Mouse (Mus musculus): ENCODE data around the gene Slc9c1. TPM values are rescaled to one million over a fixed set of nuclear protein-coding genes. Genes with fewer than 3 reads are reported as not detected.

Gene Slc9c1
- polyA plus RNA-seq, 1 experiment from 2014 or later, result not detected

DNA sequence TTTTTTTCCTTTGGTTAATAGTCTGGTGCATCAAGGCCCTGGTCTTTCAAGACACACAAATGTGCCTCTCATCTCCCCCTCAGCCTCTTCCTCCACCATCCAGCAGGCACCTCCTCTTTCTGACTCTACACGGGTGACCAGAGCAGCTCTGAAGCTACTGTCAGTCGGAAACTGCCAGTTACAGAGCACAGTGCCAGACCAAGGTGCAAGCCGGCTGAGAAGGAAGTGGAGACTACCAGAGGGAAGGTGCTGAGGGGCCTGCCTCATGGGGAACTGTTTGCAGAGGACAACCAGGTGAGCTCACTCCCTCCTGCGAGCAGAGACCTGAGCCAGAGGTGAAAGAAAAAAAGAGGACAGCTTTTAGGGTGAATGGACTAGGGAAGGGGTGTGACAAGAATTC, 75.2 kb downstream of the Slc9c1 start, which contains the start of gene Gcsam:
Gene Gcsam (plus strand): TSS at position 114 of the 400 bp plus-strand sequence.
- H3K9ac ChIP-seq (ENCODE audit: low read depth, low read length), result no peak within 1 kb of the TSS
- 69% methylated on average over 4 of the region's 4 CpGs for whole genome bisulfite sequencing
- no peaks in the 10 kb centered on the region for H3K36me3 ChIP-seq (ENCODE audit: control insufficient read depth, insufficient read depth, low read length)
- ATAC-seq (ENCODE audit: low read depth), result no peak
- no peak within 1 kb of the TSS for H3K4me2 ChIP-seq (ENCODE audit: low read depth, low read length)
- no peaks in the 10 kb centered on the region for H3K27me3 ChIP-seq (replicated peaks; ENCODE audit: control insufficient read depth, insufficient read depth, low read length)
- no peaks in the 10 kb centered on the region for H3K9me3 ChIP-seq (ENCODE audit: control insufficient read depth, low read length)
- H3K27ac ChIP-seq (replicated peaks; ENCODE audit: low read depth, low read length), result no peak within 1 kb of the TSS
- H3K4me3 ChIP-seq (ENCODE audit: low read depth, low read length), result no peak within 1 kb of the TSS
- no peak for DNase-seq (ENCODE audit: low spot score)
- no peaks in the 10 kb centered on the region for H3K4me1 ChIP-seq (ENCODE audit: control insufficient read depth, insufficient read depth, low read length)

GRCm38 (mm10) chr16:45613247-45613646, 78.1 kb downstream of the Slc9c1 start:
- 73% methylated on average over 2 of the region's 2 CpGs for WGBS
- Histone ChIP-seq H3K27me3 (replicated peaks; ENCODE audit: control insufficient read depth, insufficient read depth, low read length) (no peaks in the 10 kb centered on the region), H3K4me2 (ENCODE audit: low read depth, low read length) (no peak overlapping the region), H3K9ac (ENCODE audit: low read depth, low read length) (no peak overlapping the region), H3K9me3 (ENCODE audit: control insufficient read depth, low read length) (no peaks in the 10 kb centered on the region), H3K36me3 (ENCODE audit: control insufficient read depth, insufficient read depth, low read length) (no peaks in the 10 kb centered on the region), H3K27ac (replicated peaks; ENCODE audit: low read depth, low read length) (no peak overlapping the region), H3K4me3 (ENCODE audit: low read depth, low read length) (no peak overlapping the region), H3K4me1 (ENCODE audit: control insufficient read depth, insufficient read depth, low read length) (no peaks in the 10 kb centered on the region)
- ATAC-seq (ENCODE audit: low read depth) (peak; percentile 18; the same call in 1 of the 2 replicates), DNase-seq (ENCODE audit: low spot score) (no peak)

DNA sequence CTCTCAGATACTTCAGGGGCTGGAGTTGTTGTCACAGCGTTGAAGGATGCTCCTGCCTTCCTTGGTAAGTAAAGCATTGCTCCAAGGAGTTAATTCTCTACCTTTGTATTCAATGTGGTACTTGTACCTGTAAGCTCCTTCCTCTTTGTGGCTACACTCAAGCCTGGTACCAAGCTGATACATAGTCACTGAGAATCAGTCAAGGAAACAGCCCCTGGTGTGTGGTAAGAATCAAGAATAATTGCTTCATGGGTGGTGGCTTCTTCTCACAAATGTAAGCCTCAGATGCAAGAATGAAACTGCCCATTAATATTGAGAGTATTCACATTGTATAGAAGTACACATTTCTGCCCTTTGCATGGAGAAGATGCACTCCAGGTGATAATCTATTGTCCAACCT, 80.8 kb downstream of the Slc9c1 start:
- no peaks in the 10 kb centered on the region for H3K4me1 ChIP-seq (ENCODE audit: control insufficient read depth, insufficient read depth, low read length)
- no peak overlapping the region for H3K4me2 ChIP-seq (ENCODE audit: low read depth, low read length)
- WGBS, result 93% methylated on average over 1 of the region's 1 CpGs
- no peak for DNase-seq (ENCODE audit: low spot score)
- no peaks in the 10 kb centered on the region for H3K27me3 ChIP-seq (replicated peaks; ENCODE audit: control insufficient read depth, insufficient read depth, low read length)
- H3K9ac ChIP-seq (ENCODE audit: low read depth, low read length), result no peak overlapping the region
- no peaks in the 10 kb centered on the region for H3K36me3 ChIP-seq (ENCODE audit: control insufficient read depth, insufficient read depth, low read length)
- ATAC-seq (ENCODE audit: low read depth), result no peak
- no peak overlapping the region for H3K27ac ChIP-seq (replicated peaks; ENCODE audit: low read depth, low read length)
- H3K9me3 ChIP-seq (ENCODE audit: control insufficient read depth, low read length), result no peaks in the 10 kb centered on the region
- H3K4me3 ChIP-seq (ENCODE audit: low read depth, low read length), result no peak overlapping the region

- Histone ChIP-seq H3K36me3 (ENCODE audit: control insufficient read depth, insufficient read depth, low read length) (no peaks in the 10 kb centered on the region), H3K27me3 (replicated peaks; ENCODE audit: control insufficient read depth, insufficient read depth, low read length) (no peaks in the 10 kb centered on the region), H3K9me3 (ENCODE audit: control insufficient read depth, low read length) (no peaks in the 10 kb centered on the region), H3K9ac (ENCODE audit: low read depth, low read length) (no peak overlapping the region), H3K4me2 (ENCODE audit: low read depth, low read length) (no peak overlapping the region), H3K4me1 (ENCODE audit: control insufficient read depth, insufficient read depth, low read length) (no peaks in the 10 kb centered on the region), H3K4me3 (ENCODE audit: low read depth, low read length) (no peak overlapping the region), H3K27ac (replicated peaks; ENCODE audit: low read depth, low read length) (no peak overlapping the region)
- 81% methylated on average over 8 of the region's 8 CpGs for WGBS
- DNase-seq (ENCODE audit: low spot score), result no peak
- no peak for ATAC-seq (ENCODE audit: low read depth)
Measured at GRCm38 (mm10) chr16:45619751-45620375, 84.8 kb downstream of the Slc9c1 start.

DNA sequence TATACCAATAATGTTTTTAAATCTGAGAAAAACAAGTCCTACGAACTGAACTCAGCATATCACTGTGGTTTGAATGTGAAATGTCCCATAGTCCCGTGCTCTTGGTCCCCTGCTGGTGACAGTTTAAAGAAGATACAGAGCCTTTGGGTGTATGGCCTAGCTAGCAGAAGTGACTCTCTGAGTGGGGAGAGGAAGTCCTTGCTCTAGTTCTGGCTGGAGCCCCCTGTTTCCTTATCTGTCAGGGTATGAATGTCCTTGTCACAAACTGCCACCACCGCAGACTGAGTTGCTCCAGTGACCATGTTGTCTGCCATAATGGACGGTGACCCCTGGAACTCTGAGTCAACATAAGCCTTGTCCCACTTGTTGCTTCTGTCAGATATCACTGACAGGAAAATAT, 88.1 kb downstream of the Slc9c1 start:
- no peaks in the 10 kb centered on the region for H3K36me3 ChIP-seq (ENCODE audit: control insufficient read depth, insufficient read depth, low read length)
- H3K27me3 ChIP-seq (replicated peaks; ENCODE audit: control insufficient read depth, insufficient read depth, low read length), result no peaks in the 10 kb centered on the region
- no peaks in the 10 kb centered on the region for H3K4me1 ChIP-seq (ENCODE audit: control insufficient read depth, insufficient read depth, low read length)
- H3K27ac ChIP-seq (replicated peaks; ENCODE audit: low read depth, low read length), result no peak overlapping the region
- no peak for DNase-seq (ENCODE audit: low spot score)
- no peak overlapping the region for H3K4me3 ChIP-seq (ENCODE audit: low read depth, low read length)
- H3K9ac ChIP-seq (ENCODE audit: low read depth, low read length), result no peak overlapping the region
- WGBS, result 89% methylated on average over 4 of the region's 4 CpGs
- H3K9me3 ChIP-seq (ENCODE audit: control insufficient read depth, low read length), result no peaks in the 10 kb centered on the region
- no peak overlapping the region for H3K4me2 ChIP-seq (ENCODE audit: low read depth, low read length)
- ATAC-seq (ENCODE audit: low read depth), result no peak

- WGBS, result 79% methylated on average over 2 of the region's 2 CpGs
- H3K27me3 ChIP-seq (replicated peaks; ENCODE audit: control insufficient read depth, insufficient read depth, low read length), result no peaks in the 10 kb centered on the region
- H3K9me3 ChIP-seq (ENCODE audit: control insufficient read depth, low read length), result no peaks in the 10 kb centered on the region
- no peak overlapping the region for H3K9ac ChIP-seq (ENCODE audit: low read depth, low read length)
- H3K27ac ChIP-seq (replicated peaks; ENCODE audit: low read depth, low read length), result no peak overlapping the region
- H3K4me3 ChIP-seq (ENCODE audit: low read depth, low read length), result no peak overlapping the region
- no peak for ATAC-seq (ENCODE audit: low read depth)
- no peak overlapping the region for H3K4me2 ChIP-seq (ENCODE audit: low read depth, low read length)
- no peaks in the 10 kb centered on the region for H3K4me1 ChIP-seq (ENCODE audit: control insufficient read depth, insufficient read depth, low read length)
- no peak for DNase-seq (ENCODE audit: low spot score)
- no peaks in the 10 kb centered on the region for H3K36me3 ChIP-seq (ENCODE audit: control insufficient read depth, insufficient read depth, low read length)
Measured at GRCm38 (mm10) chr16:45624791-45625190, 89.7 kb downstream of the Slc9c1 start.

- 73% methylated on average over 2 of the region's 2 CpGs for WGBS
- no peak overlapping the region for H3K4me3 ChIP-seq (ENCODE audit: low read depth, low read length)
- no peaks in the 10 kb centered on the region for H3K27me3 ChIP-seq (replicated peaks; ENCODE audit: control insufficient read depth, insufficient read depth, low read length)
- no peaks in the 10 kb centered on the region for H3K9me3 ChIP-seq (ENCODE audit: control insufficient read depth, low read length)
- DNase-seq (ENCODE audit: low spot score) (no peak), ATAC-seq (ENCODE audit: low read depth) (no peak)
- no peaks in the 10 kb centered on the region for H3K4me1 ChIP-seq (ENCODE audit: control insufficient read depth, insufficient read depth, low read length)
- no peak overlapping the region for H3K9ac ChIP-seq (ENCODE audit: low read depth, low read length)
- no peaks in the 10 kb centered on the region for H3K36me3 ChIP-seq (ENCODE audit: control insufficient read depth, insufficient read depth, low read length)
- no peak overlapping the region for H3K27ac ChIP-seq (replicated peaks; ENCODE audit: low read depth, low read length)
- no peak overlapping the region for H3K4me2 ChIP-seq (ENCODE audit: low read depth, low read length)
Measured at GRCm38 (mm10) chr16:45625342-45625741, 90.2 kb downstream of the Slc9c1 start.

DNA sequence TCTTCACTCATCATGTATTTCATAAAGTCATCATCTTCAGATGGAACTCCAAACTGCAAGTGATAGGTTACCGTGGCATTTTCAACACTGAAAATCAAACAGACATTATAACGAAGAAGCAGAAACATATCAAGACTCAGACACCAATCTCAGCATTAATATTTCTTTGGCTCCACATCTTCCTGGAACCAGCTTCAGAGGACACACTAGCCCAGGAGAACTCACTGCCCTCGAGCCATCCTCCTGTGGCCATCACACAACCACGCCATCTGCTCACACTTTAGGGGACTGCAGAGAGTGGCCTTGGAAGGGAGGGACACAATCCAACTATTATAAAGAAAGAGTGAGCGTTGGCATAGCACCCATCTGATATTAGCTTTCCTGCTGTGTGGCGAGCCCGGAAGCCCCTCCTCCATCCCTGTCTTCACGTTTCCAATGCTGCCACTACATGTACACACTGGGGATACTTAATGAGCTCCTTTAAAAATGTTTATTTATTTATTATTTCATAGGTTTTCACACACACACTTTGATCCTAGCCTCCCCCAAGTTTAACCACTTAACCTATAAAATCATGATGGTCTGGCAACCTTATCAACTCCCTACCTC, 94.5 kb downstream of the Slc9c1 start:
- H3K36me3 ChIP-seq (ENCODE audit: control insufficient read depth, insufficient read depth, low read length), result no peaks in the 10 kb centered on the region
- no peaks in the 10 kb centered on the region for H3K4me1 ChIP-seq (ENCODE audit: control insufficient read depth, insufficient read depth, low read length)
- no peak overlapping the region for H3K9ac ChIP-seq (ENCODE audit: low read depth, low read length)
- H3K4me3 ChIP-seq (ENCODE audit: low read depth, low read length), result no peak overlapping the region
- 77% methylated on average over 8 of the region's 8 CpGs for WGBS
- no peaks in the 10 kb centered on the region for H3K27me3 ChIP-seq (replicated peaks; ENCODE audit: control insufficient read depth, insufficient read depth, low read length)
- H3K27ac ChIP-seq (replicated peaks; ENCODE audit: low read depth, low read length), result no peak overlapping the region
- ATAC-seq (ENCODE audit: low read depth) (no peak), DNase-seq (ENCODE audit: low spot score) (no peak)
- no peak overlapping the region for H3K4me2 ChIP-seq (ENCODE audit: low read depth, low read length)
- H3K9me3 ChIP-seq (ENCODE audit: control insufficient read depth, low read length), result no peaks in the 10 kb centered on the region

Measured in embryonic facial prominence, embryonic 14.5 days (tissue).